Mouse (Mus musculus) left cerebral cortex, adult 18-20 months (tissue): Measurements from ENCODE around the gene Rhbdl3. TPM values are rescaled to one million over a fixed set of nuclear protein-coding genes. Genes with fewer than 3 reads are reported as not detected.

ENCODE experiments used
- DNase-seq, 2 experiments: peaks; one replicate each; pipeline ENCODE4 v3.0.0; 2021 to 2022; ENCODE audit warnings: low spot score in 2 of 2, mixed read lengths in 1 of 2
- long read RNA-seq, 2 experiments: library from polyadenylated mRNA; stranded (forward); transcript quantifications; one replicate each; pipeline ENCODE4 v2.0.0; 2021
- total RNA-seq, 2 experiments: library from RNA; stranded (reverse); gene quantifications; 2 replicates each; pipeline ENCODE4 v1.2.3; 2021

The Rhbdl3 gene
- 10 to 100 TPM; 22.3 to 24.5 TPM for total RNA-seq
- long read RNA-seq, experiment 1, transcript Rhbdl3-201 (9 exons, 3,736 nt), result major isoform, 25 of 41 reads
- long read RNA-seq, experiment 1, partial matches to known transcripts, result 5 of 41 reads
- long read RNA-seq, experiment 1, other reads (novel, unspliced or antisense), result 11 of 41 reads
- long read RNA-seq, experiment 2, transcript Rhbdl3-201 (9 exons, 3,736 nt), result major isoform, 17 of 24 reads
- long read RNA-seq, experiment 2, partial matches to known transcripts, result 1 of 24 reads
- long read RNA-seq, experiment 2, other reads (novel, unspliced or antisense), result 6 of 24 reads

GRCm38 (mm10) chr11:80300551-80301315, at the start of gene Rhbdl3:
Gene Rhbdl3, plus strand, starts transcription at chr11:80300912.
- peak; percentile 36 to 66 for DNase-seq

- no peak for DNase-seq
Observed at GRCm38 (mm10) chr11:80264137-80264536, 36.6 kb upstream of the Rhbdl3 start.

DNA sequence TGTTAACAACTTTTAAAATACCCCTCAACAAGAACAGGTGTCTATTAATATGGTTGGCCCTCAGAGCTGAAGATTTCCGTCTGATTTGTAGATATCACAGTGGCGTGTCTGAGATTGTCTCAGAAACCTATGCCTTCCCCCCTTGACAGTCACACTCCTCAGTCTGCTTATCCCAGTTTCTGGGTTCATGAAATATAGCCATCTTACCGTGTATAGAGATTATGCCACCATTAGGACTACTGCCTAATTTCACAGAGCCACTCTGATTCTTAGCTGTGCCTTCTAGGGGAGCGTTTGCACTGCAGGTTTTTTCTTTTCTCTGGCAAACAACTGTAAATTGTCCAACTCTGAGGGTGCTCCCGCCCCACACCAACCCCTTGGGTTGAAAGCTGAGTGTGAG, 29.6 kb upstream of the Rhbdl3 start:
- no peak for DNase-seq

DNA sequence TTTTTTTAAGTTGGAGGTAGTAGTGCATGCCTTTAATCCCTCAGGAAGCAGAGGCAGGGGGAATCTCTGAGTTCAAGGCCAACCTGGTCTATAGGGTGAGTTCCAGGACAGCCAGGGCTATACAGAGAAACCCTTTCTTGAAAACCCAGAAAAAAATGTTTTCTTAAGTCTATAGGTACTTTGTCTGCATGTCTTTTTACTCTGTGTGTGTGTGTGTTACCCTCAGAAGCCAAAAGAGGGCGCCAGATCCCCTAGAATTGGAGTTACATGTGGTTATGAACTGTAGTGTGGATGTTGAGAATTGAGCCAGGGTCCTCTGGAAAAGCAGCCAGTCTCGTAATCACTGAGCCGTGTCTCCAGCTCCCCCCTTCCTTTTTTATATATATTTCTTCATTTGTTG, 25.7 kb upstream of the Rhbdl3 start:
- no peak for DNase-seq

DNA sequence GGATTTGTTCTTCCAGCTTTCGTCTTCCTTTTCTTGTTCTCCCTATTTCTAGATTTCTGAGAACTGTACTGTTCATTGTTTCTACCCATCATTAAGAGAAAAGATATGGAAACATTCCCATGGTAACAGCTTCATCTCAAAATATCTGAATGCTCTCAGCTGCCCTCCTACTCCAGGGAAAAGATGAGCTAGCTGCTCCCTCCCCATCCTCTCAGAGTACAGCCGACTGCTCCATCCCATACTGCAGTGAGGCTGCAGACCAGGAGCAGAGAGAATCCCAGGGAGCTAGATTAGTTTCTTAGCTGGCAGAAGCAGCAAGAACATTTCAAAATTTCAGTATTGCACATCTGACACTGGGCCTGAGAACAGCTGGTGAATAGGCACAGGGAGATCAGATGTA, 22.7 kb upstream of the Rhbdl3 start:
- no peak for DNase-seq

- DNase-seq, result no peak
Observed at GRCm38 (mm10) chr11:80283786-80284185, 16.9 kb upstream of the Rhbdl3 start.

DNA sequence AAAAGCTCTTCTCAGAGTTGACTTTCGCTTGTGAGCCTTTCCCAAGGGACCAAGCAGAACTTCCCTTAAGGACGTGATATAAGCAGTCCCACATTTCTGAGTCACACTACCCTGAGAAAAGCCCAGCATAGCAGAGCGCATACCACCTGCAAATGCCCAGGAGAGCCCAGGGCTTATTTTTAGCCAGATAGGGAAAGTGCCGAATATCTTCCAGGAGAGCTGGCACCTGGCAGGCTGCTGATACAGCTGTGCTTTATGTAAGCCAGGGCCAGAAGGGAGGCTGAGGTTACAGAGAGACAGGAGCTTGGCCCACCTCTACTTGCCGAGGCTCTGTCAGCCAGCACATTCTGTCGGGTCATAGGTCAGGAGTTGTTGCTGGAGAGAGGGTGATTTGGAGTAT, 16.1 kb upstream of the Rhbdl3 start:
- no peak for DNase-seq

DNA sequence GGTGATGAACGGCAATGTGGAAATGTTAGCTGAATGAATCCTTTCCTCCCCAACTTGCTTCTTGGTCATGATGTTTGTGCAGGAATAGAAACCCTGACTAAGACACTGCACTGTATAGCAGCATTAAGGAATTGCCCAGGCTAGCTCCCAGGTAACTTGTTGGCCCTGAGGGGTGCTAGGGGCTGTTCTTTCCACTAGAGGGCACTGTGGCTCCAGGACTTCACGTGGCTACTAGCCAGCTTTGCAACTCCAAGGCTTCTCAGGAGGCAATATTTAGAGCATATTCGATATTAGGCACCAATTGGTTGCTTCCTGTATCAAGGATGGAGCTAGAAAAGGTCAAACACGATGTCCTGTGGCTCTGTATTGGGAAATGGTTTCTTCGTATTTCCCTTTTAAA, 13.6 kb upstream of the Rhbdl3 start:
- peak; percentile 79 to 80 for DNase-seq

DNA sequence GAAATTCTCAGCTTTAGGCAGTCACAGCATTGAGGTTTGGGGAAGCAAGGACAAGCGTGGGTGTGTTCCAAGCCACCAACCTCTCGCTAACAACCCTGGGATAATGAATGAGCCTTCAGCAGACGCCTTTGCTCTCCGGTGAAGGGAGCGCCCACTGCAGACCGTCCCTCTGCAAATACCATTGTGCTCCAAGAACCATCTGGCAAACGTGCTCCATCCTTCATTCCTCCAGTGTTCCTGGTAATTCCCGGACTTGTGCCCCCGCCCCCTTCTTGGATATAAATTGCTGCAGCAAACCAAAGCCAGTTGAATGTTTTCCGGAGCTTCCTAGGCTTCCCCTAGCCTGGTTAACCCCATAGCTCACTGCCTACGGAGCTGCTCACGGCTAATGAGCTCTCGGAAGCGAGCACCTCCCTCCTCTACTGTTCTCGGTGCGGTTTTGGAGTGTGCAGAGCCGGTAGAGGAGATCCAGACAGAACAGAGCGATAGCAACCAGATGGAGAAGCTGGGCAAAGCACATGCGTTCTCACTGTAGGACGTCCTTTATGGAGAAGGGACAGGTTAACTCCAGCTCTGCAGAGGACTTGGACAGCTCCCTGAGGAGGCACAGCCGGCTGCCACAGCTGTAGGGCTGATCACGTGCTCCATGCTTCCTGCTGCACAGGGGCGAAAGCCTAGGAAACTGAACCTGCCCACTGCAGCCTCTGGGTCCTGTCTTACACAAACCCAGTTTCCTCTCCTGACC, 10.8 kb upstream of the Rhbdl3 start:
- peak; percentile 34 to 73 for DNase-seq

DNA sequence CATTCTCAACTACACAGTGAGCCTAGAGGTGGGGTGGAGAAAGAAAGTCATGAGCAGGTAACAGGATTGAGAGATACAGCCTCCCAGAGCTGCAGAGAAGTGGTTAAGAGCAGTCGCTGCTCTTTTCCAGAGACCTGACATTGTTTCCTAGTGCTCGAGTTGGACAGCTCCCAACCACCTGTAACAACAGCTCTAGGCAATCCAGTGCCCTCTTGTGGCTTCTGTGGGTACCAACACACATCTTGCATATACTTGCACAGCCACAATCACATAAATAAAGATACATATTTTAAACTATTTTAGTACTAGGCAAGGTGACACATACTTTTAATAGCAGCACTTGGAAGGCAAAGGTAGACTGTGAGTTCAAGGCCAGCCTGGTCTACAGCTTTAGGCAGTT, 9.7 kb upstream of the Rhbdl3 start:
- DNase-seq, result no peak

GRCm38 (mm10) chr11:80292463-80292862, 8.2 kb upstream of the Rhbdl3 start:
- no peak for DNase-seq

GRCm38 (mm10) chr11:80295066-80295465, 5.6 kb upstream of the Rhbdl3 start:
- no peak for DNase-seq

DNA sequence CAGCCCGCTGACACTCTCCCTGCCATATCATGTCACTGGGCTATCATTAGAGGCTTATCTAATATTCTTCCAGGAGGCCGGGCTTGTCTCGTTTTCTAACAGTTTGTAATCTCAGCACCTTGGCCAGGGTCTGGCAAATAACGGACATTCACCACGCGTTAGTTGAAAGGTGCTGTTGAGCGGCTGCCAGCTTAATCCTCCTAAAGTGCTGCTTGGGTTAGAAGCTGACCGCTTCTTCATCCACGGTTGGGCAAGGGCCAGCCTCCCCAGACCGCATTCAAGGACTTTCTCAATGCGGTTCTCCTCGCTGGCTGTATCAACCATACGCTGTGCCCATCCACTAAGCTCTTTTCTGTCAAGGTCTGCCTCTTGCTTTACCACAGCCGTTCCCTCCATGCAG, 4.9 kb upstream of the Rhbdl3 start:
- DNase-seq, result no peak

DNA sequence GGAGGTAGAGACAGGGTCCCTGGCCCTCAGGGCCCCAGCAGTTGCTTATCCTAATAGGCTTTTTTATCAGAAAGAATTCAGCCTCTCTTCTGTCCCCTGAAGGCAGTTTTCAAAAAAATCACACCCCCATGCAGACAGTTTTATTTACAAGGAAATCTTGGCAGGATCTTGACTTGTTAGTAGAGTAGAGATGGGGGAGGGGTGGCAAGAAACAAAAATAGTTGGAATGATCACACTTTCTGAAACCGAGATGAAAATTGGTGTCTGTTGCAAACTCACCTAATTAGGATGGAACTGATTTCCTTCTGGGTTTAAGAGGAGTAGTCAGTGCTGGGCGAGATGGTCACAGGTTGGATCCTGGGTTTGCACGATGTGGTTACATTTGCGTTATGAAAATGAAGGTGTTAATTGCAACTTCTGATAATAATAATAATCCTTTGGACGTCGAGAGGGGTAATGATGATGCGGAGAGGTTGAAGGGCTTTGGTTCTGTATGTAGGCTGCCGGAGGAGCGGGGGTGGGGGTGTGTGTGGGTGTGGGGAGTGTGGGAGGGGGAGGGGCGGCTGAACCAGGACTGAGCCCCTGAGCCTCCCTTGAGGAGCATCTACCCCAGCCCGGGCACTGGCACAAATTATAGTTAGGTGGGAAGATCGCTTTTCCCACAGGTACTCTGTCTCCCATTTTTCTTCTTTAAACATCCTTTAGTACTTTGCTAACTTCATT, 1.0 kb upstream of the Rhbdl3 start:
- DNase-seq, result no peak

DNA sequence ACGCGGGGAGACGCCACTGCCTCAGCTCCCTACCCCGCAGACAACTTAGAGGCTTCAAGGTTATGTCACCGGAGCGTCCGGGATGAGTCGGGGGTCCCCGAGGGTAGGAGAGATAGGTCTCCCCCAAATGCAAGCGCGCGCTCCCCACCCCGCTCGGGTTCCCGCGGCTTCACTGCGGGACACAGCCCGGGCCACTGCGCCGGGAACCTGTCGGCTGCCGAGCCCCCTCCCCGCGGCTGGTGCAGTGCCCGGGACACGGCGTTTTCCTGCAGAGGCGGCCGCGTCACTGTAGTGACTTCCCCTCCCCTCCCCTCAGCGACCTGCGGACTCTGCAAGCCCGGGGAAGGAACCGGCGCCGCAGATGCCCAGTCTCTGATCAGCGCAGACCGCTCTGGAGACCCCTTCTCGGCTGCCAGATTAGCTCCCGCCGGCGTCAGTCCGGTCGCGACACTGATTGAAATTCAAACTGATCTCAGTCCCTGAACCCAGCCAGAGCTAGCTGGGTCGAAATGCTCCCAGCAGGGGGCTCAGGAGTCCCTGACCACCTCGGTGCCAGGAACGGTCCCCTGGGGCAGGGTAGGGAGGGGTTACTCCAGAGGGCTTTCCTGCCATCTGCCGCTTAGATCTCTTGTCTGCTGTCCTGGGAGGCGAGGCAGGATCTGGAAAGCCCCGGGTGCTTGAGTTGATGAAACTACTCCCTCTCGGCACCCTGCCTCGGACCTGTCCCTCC, 769 bp downstream of the Rhbdl3 start:
- peak in 1 of 2 experiments; percentile 28 for DNase-seq

GRCm38 (mm10) chr11:80302046-80302390, 1.3 kb downstream of the Rhbdl3 start:
- DNase-seq, result no peak

DNA sequence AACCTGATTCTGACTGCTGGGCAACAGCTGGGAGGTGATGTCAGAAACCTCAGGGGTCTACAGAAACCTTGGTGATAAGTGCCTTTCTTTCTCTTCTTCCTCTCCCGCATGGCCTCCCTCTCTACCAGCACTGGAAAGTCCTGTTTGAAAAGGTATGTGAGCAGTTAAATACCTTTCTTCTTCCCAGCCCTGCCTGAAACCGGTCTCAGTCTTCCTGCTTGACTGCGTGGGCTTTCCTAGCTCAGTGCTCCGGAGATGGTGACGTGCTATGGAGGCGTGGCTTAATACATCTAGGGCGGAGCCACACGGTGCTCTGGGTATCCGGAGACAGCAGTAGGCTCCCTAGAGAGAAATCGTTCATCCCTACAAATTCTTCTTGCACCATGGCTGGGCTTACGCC, 1.8 kb downstream of the Rhbdl3 start:
- DNase-seq, result peak; percentile 79 to 85

- DNase-seq, result no peak
Observed at GRCm38 (mm10) chr11:80303746-80304145, 3.0 kb downstream of the Rhbdl3 start.

DNA sequence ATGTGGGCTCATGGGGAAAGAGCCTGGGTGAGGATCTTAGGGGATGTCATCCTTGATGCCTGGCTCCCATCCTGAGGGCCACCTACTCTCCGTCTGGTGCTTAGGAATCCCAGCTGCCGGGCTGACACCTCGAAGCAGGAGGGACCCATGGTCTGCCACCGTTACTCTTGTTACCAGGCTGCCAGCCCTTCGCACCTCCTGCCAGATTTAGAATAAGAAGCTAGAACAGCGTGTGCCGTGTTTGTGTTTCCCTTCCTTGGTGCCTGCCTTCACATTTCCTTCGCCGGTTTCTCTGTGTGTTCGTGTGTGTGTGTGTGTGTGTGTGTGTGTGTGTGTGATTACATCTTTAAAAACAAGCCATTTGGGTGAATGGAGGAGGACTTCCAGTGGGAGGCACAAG, 4.1 kb downstream of the Rhbdl3 start:
- DNase-seq, result peak; percentile 65 to 88

DNA sequence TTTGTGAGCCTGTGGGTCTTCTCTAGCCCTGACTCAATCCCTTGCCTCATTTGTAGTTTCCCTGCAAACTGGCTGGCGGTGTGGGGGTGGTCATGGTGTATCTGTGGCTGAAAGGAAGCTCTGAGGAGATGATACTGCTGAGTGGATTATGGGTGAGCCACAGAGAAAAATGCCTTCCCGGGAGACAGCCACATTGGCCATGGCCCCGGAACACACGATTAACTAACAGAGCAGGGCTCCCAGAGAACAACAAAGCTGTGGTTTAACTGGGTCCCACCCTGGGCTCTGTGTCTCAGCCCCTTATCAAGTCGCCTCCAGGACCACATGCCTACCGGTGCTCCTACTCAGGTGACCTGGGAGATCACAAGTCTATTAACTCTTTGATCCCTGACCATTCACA, 7.8 kb downstream of the Rhbdl3 start:
- DNase-seq, result no peak

DNA sequence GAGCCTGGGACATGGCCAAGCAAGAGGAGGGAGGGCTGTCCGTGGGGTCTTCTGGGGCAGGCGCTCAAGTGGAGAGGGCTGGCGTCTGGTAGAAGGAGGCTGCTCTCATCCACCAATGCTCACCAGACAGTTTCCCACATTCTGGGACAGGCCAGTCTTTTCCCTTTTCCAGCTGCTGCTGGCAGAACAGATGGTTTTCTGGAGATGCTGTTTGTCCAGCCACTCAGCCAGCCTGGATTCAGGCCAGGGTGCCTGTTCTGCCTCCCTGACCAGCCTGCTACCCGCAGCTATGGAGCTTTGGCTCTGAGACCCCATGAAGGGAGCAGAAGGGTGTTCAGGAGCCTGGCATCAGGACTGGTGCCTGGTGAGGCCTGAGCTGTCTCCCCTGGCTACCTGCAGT, 10.6 kb downstream of the Rhbdl3 start:
- no peak for DNase-seq
